Mouse (Mus musculus): Measurements from ENCODE around the gene Slc37a2.
A peak's percentile ranks its signal among the peaks of the same experiment; 100 is the strongest.
"Not testable (repeated sequence)": the region's sequence is repeated elsewhere in the genome, so short reads cannot be mapped to it uniquely, and the experiment has no call there.

Slc37a2 gene

GRCm38 (mm10) chr9:37255149-37255888, at the start of gene Slc37a2:
TSS of gene Slc37a2 (minus strand) at chr9:37255738.
- peak; percentile 59 for DNase-seq (ENCODE audit: low spot score)

- no peak for DNase-seq (ENCODE audit: low spot score)
Observed at GRCm38 (mm10) chr9:37301720-37302119, 46.2 kb upstream of the Slc37a2 start.

- not testable (repeated sequence) for DNase-seq (ENCODE audit: low spot score)
Observed at GRCm38 (mm10) chr9:37300501-37300900, 45.0 kb upstream of the Slc37a2 start.

GRCm38 (mm10) chr9:37295586-37295985, 40.0 kb upstream of the Slc37a2 start:
- DNase-seq (ENCODE audit: low spot score) = no peak

- no peak for DNase-seq (ENCODE audit: low spot score)
Observed at GRCm38 (mm10) chr9:37266622-37267021, 11.1 kb upstream of the Slc37a2 start.

GRCm38 (mm10) chr9:37255889-37256225, 319 bp upstream of the Slc37a2 start:
- DNase-seq (ENCODE audit: low spot score) = peak; percentile 33

- DNase-seq (ENCODE audit: low spot score) = no peak
Observed at GRCm38 (mm10) chr9:37254531-37255110, 917 bp downstream of the Slc37a2 start.

- DNase-seq (ENCODE audit: low spot score) = no peak
Observed at GRCm38 (mm10) chr9:37250631-37251030, 4.9 kb downstream of the Slc37a2 start.

- no peak for DNase-seq (ENCODE audit: low spot score)
Observed at GRCm38 (mm10) chr9:37249976-37250375, 5.6 kb downstream of the Slc37a2 start.

- no peak for DNase-seq (ENCODE audit: low spot score)
Observed at GRCm38 (mm10) chr9:37248381-37248906, 7.1 kb downstream of the Slc37a2 start.

GRCm38 (mm10) chr9:37247429-37247828, 8.1 kb downstream of the Slc37a2 start:
- no peak for DNase-seq (ENCODE audit: low spot score)

GRCm38 (mm10) chr9:37245810-37246209, 9.7 kb downstream of the Slc37a2 start:
- no peak for DNase-seq (ENCODE audit: low spot score)

GRCm38 (mm10) chr9:37245404-37245803, 10.1 kb downstream of the Slc37a2 start:
- DNase-seq (ENCODE audit: low spot score) = no peak

GRCm38 (mm10) chr9:37244600-37244999, 10.9 kb downstream of the Slc37a2 start:
- DNase-seq (ENCODE audit: low spot score) = no peak

- DNase-seq (ENCODE audit: low spot score) = no peak
Observed at GRCm38 (mm10) chr9:37242764-37243163, 12.8 kb downstream of the Slc37a2 start.

- DNase-seq (ENCODE audit: low spot score) = no peak
Observed at GRCm38 (mm10) chr9:37235951-37236737, 19.4 kb downstream of the Slc37a2 start.

GRCm38 (mm10) chr9:37232201-37233195, 23.0 kb downstream of the Slc37a2 start:
- no peak for DNase-seq (ENCODE audit: low spot score)

GRCm38 (mm10) chr9:37230486-37231195, 24.9 kb downstream of the Slc37a2 start:
- DNase-seq (ENCODE audit: low spot score) = no peak

GRCm38 (mm10) chr9:37229880-37230325, 25.6 kb downstream of the Slc37a2 start:
- peak; percentile 48 for DNase-seq (ENCODE audit: low spot score)

GRCm38 (mm10) chr9:37225581-37225980, 30.0 kb downstream of the Slc37a2 start:
- DNase-seq (ENCODE audit: low spot score) = no peak

- no peak for DNase-seq (ENCODE audit: low spot score)
Observed at GRCm38 (mm10) chr9:37220755-37221154, 34.8 kb downstream of the Slc37a2 start.
